Mouse (Mus musculus) pancreas, adult 10 weeks (tissue): Measurements from ENCODE around the gene Smyd4. TPM values are rescaled to one million over a fixed set of nuclear protein-coding genes. Genes with fewer than 3 reads are reported as not detected.

Experiments used
- polyA plus RNA-seq: library from polyadenylated mRNA; stranded (reverse); fragments of 350-450 nt; fragmentation: Illumina TruSeq; extraction: RNeasy Lipid Tissue Mini Kit (QIAGEN cat#74804); gene quantifications from one replicate; pipeline ENCODE4 v1.2.3, GENCODE M21; 2015; ENCODE audit warnings: low read depth, low replicate concordance; ENCODE audit not compliant: insufficient read depth

Gene Smyd4
- polyA plus RNA-seq: 1.5 TPM

GRCm38 (mm10) chr11:75348199-75348889 is at the start of gene Smyd4, which contains the start of gene Rpa1:
Smyd4 (plus strand) TSS chr11:75348433.
Rpa1 (minus strand) TSS chr11:75348324.

GRCm38 (mm10) chr11:75422013-75422792 is 74.0 kb downstream of the Smyd4 start, which contains the start of gene Serpinf1:
Serpinf1 (minus strand) TSS chr11:75422701.

DNA sequence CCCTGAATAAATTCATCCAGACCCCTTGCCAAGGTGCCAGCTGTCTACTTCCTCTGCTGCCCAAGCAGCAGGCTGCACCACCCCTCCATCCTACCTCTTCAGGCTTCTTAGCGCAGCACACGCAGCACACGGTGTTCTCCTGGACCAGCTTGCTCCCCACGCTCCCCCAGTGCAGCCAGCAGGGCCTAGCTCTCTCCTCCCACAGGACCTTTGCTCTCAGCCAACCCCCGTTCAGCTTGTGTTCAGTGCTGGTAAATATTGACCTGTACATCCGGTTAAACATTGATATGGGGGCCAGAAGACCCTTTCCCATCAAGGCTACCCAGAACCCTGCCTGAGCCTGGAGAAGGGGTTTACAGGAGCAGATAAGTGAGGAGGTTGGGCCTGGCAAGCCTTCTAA is 91.1 kb downstream of the Smyd4 start, which contains the start of gene Serpinf2:
Serpinf2 (minus strand) TSS at position 229 of the 400 bp plus-strand sequence.

GRCm38 (mm10) chr11:75453991-75454930 is 106.0 kb downstream of the Smyd4 start, which contains the start of gene Wdr81:
Wdr81 (minus strand) TSS chr11:75454717.

Other genes with a start within 250 kb of the Smyd4 start
- gene Hic1, start 178.9 kb upstream of the Smyd4 start, polyA plus RNA-seq: 3.8 TPM
- gene Ovca2, start 169.6 kb upstream of the Smyd4 start, polyA plus RNA-seq: 6.6 TPM
- gene Dph1, start 157.2 kb upstream of the Smyd4 start, polyA plus RNA-seq: 2.3 TPM
- gene Rtn4rl1, start 154.7 kb upstream of the Smyd4 start, polyA plus RNA-seq: 1.3 TPM
- 5.0 TPM for gene Rpa1, start 109 bp upstream of the Smyd4 start, polyA plus RNA-seq
- gene Serpinf1, start 74.3 kb downstream of the Smyd4 start, polyA plus RNA-seq: 27.5 TPM
- 0.37 TPM for gene Serpinf2, start 91.2 kb downstream of the Smyd4 start, polyA plus RNA-seq
- gene Wdr81, start 106.3 kb downstream of the Smyd4 start, polyA plus RNA-seq: 5.2 TPM
- 2.0 TPM for gene Tlcd2, start 113.3 kb downstream of the Smyd4 start, polyA plus RNA-seq
- gene Prpf8, start 138.4 kb downstream of the Smyd4 start, polyA plus RNA-seq: 17.1 TPM
- 2.5 TPM for gene Rilp, start 161.7 kb downstream of the Smyd4 start, polyA plus RNA-seq
- gene Scarf1, start 165.1 kb downstream of the Smyd4 start, polyA plus RNA-seq: 5.9 TPM
- 5.1 TPM for gene Slc43a2, start 183.3 kb downstream of the Smyd4 start, polyA plus RNA-seq
- 16.2 TPM for gene Pitpna, start 239.7 kb downstream of the Smyd4 start, polyA plus RNA-seq